Mouse (Mus musculus) forebrain, embryonic 15.5 days (tissue): ENCODE results near the gene Ablim1. TPM values are rescaled to one million over a fixed set of nuclear protein-coding genes. Genes with fewer than 3 reads are reported as not detected.

Experiments
- ATAC-seq: fragments of 200-750 bp; cut with Nextera tagmentation; replicated peaks from 2 replicates; pipeline ENCODE4 v1.8.0; 2017; ENCODE audit warnings: mild to moderate bottlenecking, moderate TSS enrichment, moderate library complexity
- H3K27ac ChIP-seq: fragments of 300-500 bp; sonication (generic); replicated peaks from 2 replicates; pipeline ENCODE4 v1.5.1; 2015; ENCODE audit warnings: mild to moderate bottlenecking, inconsistent platforms
- H3K27me3 ChIP-seq: fragments of 300-500 bp; sonication (generic); 2 replicates; pipeline ENCODE4 v1.6.1; 2015; ENCODE audit warnings: inconsistent platforms
- H3K36me3 ChIP-seq: fragments of 300-500 bp; sonication (generic); 2 replicates; pipeline ENCODE4 v1.6.1; 2015; ENCODE audit warnings: mild to moderate bottlenecking, inconsistent platforms
- H3K4me1 ChIP-seq: fragments of 300-500 bp; sonication (generic); 2 replicates; pipeline ENCODE4 v1.6.1; 2015; ENCODE audit warnings: inconsistent platforms
- H3K4me2 ChIP-seq: fragments of 300-500 bp; sonication (generic); replicated peaks from 2 replicates; pipeline ENCODE4 v1.6.1; 2015; ENCODE audit warnings: mild to moderate bottlenecking, inconsistent platforms
- H3K4me3 ChIP-seq: fragments of 300-500 bp; sonication (generic); 2 replicates; pipeline ENCODE4 v1.5.1; 2015; ENCODE audit warnings: mild to moderate bottlenecking, inconsistent platforms
- H3K9ac ChIP-seq: fragments of 300-500 bp; sonication (generic); replicated peaks from 2 replicates; pipeline ENCODE4 v1.6.1; 2015; ENCODE audit warnings: mild to moderate bottlenecking, inconsistent platforms
- H3K9me3 ChIP-seq: fragments of 300-500 bp; sonication (generic); 2 replicates; pipeline ENCODE4 v1.6.1; 2016; ENCODE audit warnings: inconsistent platforms
- WGBS: fragments of 180-500 bp; shearing (Covaris S2); methylation state at CpG from one replicate; pipeline ENCODE4 v1.1.7; 2015; ENCODE audit warnings: mixed read lengths; 5-methylcytosine and 5-hydroxymethylcytosine counted together
- polyA plus RNA-seq: library from polyadenylated mRNA; unstranded; fragments of >200 nt; fragmentation: Nextera tagmentation; extraction: Ambion mirVana; gene quantifications from 2 replicates; pipeline ENCODE4 v1.2.1, GENCODE M21; 2015

Gene Ablim1
- polyA plus RNA-seq, 1 experiment from 2014 or later, result 37.8 TPM

DNA sequence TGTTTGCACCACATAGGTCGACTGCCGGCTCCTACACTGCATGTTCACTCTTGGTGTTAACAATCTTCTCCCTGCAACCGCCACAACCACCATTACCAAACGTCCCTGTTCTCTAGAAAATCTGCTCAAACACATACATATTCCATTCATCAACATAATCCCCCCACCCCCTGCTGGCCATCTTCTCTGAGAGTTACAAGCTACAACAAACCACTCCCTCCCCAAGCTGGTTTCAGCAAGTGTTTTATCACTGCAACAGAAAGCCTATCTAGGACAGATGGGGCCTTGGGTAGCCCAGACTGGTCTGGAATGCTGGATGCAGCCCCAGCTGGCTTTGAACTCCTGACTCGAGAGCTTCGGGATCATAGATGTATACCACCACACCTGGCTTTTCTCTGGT, 42.5 kb upstream of the Ablim1 start:
- H3K9ac ChIP-seq, result no peak overlapping the region
- H3K4me3 ChIP-seq, result no peak overlapping the region
- no peak overlapping the region for H3K27ac ChIP-seq
- H3K36me3 ChIP-seq, result no peaks in the 10 kb centered on the region
- no peak for ATAC-seq
- peaks cover 17% of the 10 kb centered on the region for H3K4me1 ChIP-seq
- 80% methylated on average over 6 of the region's 6 CpGs for WGBS
- H3K4me2 ChIP-seq, result no peak overlapping the region
- no peaks in the 10 kb centered on the region for H3K27me3 ChIP-seq
- no peaks in the 10 kb centered on the region for H3K9me3 ChIP-seq

DNA sequence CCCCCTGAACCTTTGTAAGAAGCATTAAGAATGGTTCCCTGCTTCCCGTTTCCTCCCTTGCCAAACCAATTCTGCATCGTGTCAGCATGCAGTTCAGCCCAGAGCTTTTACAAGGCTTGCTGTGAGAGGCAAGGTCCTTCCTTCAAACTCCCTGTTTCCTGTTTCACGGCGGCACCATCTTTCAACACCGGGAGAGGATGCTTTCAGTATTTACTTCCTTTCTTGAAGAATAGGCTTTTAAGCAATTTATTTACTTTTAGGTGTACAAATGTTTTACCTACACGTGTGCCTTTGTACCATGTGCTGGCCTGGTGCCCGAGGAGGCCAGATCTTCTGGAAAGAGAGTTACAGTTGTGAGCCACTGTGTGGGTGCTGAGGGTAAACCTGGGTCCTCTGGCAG, 41.6 kb upstream of the Ablim1 start:
- H3K27ac ChIP-seq, result no peak overlapping the region
- WGBS, result 83% methylated on average over 7 of the region's 7 CpGs
- no peak overlapping the region for H3K4me2 ChIP-seq
- ATAC-seq, result no peak
- no peaks in the 10 kb centered on the region for H3K27me3 ChIP-seq
- H3K4me3 ChIP-seq, result no peak overlapping the region
- no peak overlapping the region for H3K9ac ChIP-seq
- H3K36me3 ChIP-seq, result no peaks in the 10 kb centered on the region
- H3K4me1 ChIP-seq, result peaks cover 14% of the 10 kb centered on the region
- H3K9me3 ChIP-seq, result no peaks in the 10 kb centered on the region

DNA sequence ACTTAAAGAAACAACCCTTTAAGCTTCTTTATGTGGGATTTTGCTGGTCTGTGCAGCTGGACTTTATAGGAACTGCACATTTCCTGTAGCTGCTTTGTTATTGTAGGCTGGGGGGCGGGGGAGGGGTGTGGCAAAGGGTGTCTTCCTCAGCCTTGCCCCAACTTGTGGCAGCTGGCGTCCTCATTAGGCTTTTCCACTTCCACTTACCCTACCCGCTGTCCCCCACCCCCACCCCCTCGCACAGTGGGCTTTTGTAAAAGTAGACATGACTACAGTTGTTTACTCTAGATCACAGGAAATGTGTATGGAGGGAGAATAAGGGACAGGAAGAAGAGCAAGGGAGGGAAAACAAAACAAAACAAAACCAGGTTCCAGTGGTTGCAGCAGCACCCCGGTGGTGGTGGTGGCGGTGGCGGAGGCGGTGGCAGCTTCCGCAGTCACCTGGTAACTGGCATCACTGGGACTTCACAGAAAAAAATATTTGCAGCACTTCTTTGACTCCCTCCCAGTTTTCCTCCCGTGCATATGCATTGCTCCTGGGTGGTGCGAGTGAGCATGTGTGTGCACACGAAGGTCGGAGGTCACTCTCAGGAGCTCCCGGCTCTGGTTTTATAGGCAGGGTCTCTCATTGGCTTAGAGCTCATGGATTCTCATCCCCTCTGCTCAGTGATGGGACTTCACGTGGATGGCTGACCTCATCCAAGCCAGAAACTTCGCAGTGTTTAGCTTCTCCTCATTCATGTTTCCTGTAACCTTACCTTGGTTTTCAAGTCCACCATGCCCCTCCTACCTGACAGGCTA, 40.9 kb upstream of the Ablim1 start:
- Histone ChIP-seq H3K4me3 (no peak overlapping the region), H3K9me3 (no peaks in the 10 kb centered on the region), H3K4me1 (peaks cover 14% of the 10 kb centered on the region), H3K4me2 (no peak overlapping the region), H3K36me3 (no peaks in the 10 kb centered on the region), H3K27ac (no peak overlapping the region), H3K9ac (no peak overlapping the region), H3K27me3 (no peaks in the 10 kb centered on the region)
- WGBS, result 80% methylated on average over 16 of the region's 16 CpGs
- ATAC-seq, result no peak

DNA sequence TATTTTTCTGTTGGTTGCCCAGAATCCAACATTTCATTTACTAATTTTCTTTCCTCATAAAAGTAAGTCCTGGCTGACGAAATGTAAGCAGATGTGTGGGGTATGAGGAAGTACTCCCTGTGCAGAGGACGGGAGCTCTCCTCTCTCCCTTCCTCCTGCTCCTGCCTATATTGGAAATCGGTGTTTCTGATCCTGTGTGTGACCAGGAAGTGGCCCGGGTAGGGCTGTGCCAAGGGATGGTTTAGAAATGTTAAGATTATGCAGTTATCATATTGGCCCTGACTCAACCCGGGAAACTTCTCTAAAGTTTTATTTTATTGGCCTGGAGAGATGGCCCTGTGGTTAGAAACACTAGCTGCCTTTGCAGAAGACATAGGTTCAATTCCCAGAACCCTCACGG, 40.0 kb upstream of the Ablim1 start:
- H3K36me3 ChIP-seq, result no peaks in the 10 kb centered on the region
- 87% methylated on average over 6 of the region's 6 CpGs for WGBS
- no peaks in the 10 kb centered on the region for H3K9me3 ChIP-seq
- H3K4me1 ChIP-seq, result peaks cover 8% of the 10 kb centered on the region
- H3K4me2 ChIP-seq, result no peak overlapping the region
- H3K9ac ChIP-seq, result no peak overlapping the region
- no peaks in the 10 kb centered on the region for H3K27me3 ChIP-seq
- H3K27ac ChIP-seq, result no peak overlapping the region
- no peak overlapping the region for H3K4me3 ChIP-seq
- no peak for ATAC-seq

DNA sequence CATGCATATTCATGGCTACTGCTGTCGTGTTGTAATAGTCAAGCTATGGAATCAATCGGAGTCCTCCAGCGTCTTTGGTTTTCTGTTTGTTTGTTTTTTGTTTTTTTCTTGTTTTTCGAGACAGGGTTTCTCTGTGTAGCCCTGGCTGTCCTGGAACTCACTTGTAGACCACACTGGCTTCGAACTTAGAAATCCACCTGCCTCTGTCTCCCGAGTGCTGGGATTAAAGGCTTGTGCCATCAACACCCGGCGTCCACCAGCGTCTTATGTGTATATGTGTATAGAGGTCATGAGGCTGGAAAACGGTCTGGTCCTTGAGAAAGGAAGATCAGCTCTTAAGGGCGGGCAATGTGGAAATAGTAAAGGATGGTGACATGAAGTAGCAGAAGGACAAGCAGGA, 39.3 kb upstream of the Ablim1 start:
- Histone ChIP-seq H3K36me3 (no peaks in the 10 kb centered on the region), H3K27ac (no peak overlapping the region), H3K27me3 (no peaks in the 10 kb centered on the region), H3K4me1 (peaks cover 3% of the 10 kb centered on the region; the same call in 1 of the 2 replicates), H3K9me3 (no peaks in the 10 kb centered on the region), H3K4me2 (no peak overlapping the region), H3K4me3 (no peak overlapping the region), H3K9ac (no peak overlapping the region)
- no peak for ATAC-seq
- WGBS, result 82% methylated on average over 11 of the region's 11 CpGs

DNA sequence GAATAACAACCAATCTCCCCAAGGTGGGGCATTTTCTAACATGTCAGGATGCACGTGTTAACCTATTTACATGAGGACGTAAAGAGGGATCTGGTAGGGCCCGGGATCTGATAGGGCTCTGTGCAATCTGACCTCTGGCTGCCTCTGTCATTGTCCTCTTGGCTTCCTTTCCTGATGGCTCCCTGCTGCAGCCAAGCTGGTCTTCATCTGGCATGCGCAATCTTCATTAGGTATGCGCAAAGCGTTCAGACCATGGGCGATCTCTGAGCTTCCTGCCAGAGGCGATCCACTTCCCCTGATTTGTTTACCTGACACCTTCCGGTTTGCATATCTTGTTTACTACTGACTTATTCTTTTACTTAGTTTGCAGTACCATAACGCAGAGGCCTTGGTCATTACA, 38.5 kb upstream of the Ablim1 start:
- Histone ChIP-seq H3K36me3 (no peaks in the 10 kb centered on the region), H3K4me1 (no peaks in the 10 kb centered on the region), H3K4me2 (no peak overlapping the region), H3K27me3 (no peaks in the 10 kb centered on the region), H3K9me3 (no peaks in the 10 kb centered on the region), H3K4me3 (no peak overlapping the region), H3K27ac (no peak overlapping the region), H3K9ac (no peak overlapping the region)
- WGBS, result 82% methylated on average over 10 of the region's 10 CpGs
- ATAC-seq, result no peak

DNA sequence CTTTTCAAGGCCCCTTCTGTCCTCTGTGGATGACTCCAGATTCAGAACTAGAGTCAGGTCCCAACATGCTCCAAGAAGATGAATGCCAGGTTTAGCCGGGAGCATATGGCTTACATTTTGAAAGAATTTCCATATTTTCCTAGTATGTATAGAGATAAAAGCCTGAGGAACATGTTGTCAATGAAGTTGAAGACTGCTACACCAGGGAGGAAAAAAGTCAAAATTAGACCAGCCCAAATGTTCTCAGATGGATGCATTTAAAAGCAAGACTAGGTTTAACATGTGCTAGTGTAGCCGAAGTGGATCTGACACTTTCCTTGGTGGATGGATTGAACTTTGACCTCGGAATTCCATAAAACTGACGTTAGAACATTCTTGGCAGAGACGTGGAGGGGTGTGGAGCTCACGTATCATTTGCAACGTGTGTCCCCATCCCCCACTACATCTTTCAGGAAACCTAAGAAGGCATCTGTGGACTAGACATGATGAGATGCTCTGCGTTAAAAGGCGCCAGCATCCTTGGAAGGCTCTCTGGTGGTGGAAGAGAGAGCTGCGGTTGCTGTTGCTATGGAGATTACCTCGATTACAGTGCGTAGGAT, 37.7 kb upstream of the Ablim1 start:
- no peak for ATAC-seq
- WGBS, result 84% methylated on average over 12 of the region's 12 CpGs
- Histone ChIP-seq H3K9me3 (no peaks in the 10 kb centered on the region), H3K4me1 (no peaks in the 10 kb centered on the region), H3K4me3 (no peak overlapping the region), H3K27ac (no peak overlapping the region; the same call in 1 of the 2 replicates), H3K27me3 (no peaks in the 10 kb centered on the region), H3K4me2 (no peak overlapping the region), H3K36me3 (no peaks in the 10 kb centered on the region), H3K9ac (no peak overlapping the region)

DNA sequence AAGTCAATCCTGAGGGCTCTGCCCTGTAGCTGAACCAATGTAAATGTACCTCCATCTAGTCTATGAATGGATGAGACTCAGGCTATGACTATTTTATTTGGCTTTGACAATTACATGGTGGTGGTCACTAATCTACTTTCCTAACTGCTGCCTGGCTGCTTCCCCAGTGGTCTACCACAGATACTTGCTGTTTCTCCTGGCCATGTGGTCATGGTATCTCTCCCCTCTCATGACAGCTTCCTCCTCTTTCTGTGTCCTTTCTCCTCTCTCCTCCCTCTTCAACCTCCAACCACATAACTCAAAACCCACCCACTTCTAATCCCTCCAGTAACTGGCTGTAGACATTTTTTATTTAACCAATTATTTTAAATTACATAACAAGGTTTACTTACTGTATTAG, 34.4 kb upstream of the Ablim1 start:
- H3K27me3 ChIP-seq, result no peaks in the 10 kb centered on the region
- H3K4me2 ChIP-seq, result no peak overlapping the region
- no peak overlapping the region for H3K4me3 ChIP-seq

DNA sequence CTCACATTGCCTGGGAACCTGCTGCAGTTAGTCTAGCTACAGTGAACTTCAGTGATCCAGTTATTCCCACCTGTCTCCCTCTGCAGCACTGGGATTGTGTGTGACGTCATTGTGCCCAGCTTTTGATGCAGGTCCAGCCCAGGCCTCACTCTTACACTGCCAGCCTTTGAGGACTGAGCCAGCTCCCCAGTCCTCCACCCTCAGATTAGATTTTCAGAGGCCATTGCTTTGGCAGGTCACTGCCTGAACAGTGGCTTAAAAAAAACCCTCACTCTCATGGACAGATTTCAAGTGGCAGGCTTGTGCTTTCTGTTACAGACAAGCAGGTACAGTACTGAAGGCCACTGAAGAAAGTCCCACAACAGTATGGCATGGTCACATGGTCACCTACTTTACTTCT, 30.0 kb upstream of the Ablim1 start:
- Histone ChIP-seq H3K4me3 (no peak overlapping the region), H3K9me3 (0 out of 2 replicates have a peak, but pooled peaks cover 4% of the 10 kb centered on the region), H3K9ac (no peak overlapping the region), H3K4me2 (no peak overlapping the region), H3K27ac (no peak overlapping the region), H3K27me3 (no peaks in the 10 kb centered on the region), H3K36me3 (no peaks in the 10 kb centered on the region), H3K4me1 (no peaks in the 10 kb centered on the region)
- ATAC-seq, result no peak
- WGBS, result 65% methylated on average over 1 of the region's 1 CpGs

More for the DNA sequence above, 34.4 kb upstream of the Ablim1 start:
- Histone ChIP-seq H3K36me3 (no peaks in the 10 kb centered on the region), H3K27ac (no peak overlapping the region), H3K9ac (no peak overlapping the region), H3K9me3 (0 out of 2 replicates have a peak, but pooled peaks cover 4% of the 10 kb centered on the region), H3K4me1 (no peaks in the 10 kb centered on the region)
- no peak for ATAC-seq

DNA sequence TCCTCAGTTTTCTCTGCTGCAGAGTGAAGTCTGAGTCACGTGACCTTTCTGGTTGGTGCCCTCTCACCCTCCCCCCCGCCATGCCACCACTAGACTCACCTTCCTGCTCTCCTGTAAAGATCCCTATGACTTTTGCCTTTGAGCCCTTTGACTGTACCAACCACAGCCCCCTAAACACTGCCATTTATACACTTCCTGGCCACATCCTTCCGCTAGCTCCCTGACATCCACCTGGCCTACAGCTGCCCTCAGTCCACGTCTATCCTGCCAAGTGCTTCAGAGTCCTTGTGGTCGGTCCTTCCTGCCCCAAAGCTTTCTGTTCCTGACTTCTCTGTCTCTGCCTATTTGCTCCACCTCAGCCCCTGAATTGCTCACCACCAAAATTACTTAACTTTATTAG, 29.1 kb upstream of the Ablim1 start:
- Histone ChIP-seq H3K27me3 (no peaks in the 10 kb centered on the region), H3K9me3 (0 out of 2 replicates have a peak, but pooled peaks cover 4% of the 10 kb centered on the region), H3K27ac (no peak overlapping the region), H3K4me1 (no peaks in the 10 kb centered on the region), H3K36me3 (no peaks in the 10 kb centered on the region), H3K4me3 (no peak overlapping the region), H3K9ac (no peak overlapping the region), H3K4me2 (no peak overlapping the region)
- ATAC-seq, result no peak
- 89% methylated on average over 5 of the region's 5 CpGs for WGBS

DNA sequence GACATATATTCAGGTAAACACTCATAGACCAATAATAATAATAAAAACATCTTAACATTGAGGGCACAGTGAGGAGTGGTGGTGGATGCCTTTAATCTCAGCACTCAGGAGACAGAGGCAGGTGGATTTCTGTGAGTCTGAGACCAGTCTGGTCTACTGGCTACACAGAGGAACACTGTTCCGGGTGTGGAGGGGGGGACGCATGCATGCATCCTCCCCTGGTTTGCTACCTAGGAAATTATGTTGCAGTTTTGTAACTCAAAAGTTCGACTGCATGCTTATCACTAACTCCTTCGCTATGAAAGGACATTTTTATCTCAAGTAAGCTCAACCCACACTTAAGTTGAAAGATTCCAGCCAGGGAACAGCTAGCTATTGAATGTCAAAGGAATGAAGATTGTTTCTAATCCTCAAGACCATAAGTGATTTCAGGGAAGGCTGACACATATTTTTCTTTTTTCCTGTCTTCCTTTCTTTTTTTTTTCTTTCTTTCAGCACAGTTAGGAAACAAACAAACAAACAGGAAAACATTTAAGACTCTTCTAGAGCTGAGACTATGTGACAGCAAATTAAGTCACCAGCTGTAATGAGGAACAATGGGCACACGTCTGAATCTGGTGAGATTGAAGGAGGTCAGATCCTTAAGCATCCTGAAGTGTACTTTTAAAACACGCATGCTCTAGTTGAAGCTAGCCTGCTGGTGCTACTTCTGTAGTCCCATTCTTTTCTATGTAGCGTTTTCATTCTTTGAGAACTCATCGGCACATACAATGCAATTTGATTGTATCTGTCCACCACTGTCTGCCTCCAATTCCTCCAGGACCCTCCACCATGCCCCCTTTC, 26.4 kb upstream of the Ablim1 start:
- Histone ChIP-seq H3K9ac (no peak overlapping the region), H3K4me1 (no peaks in the 10 kb centered on the region), H3K4me3 (no peak overlapping the region), H3K27me3 (no peaks in the 10 kb centered on the region), H3K9me3 (0 out of 2 replicates have a peak, but pooled peaks cover 2% of the 10 kb centered on the region), H3K4me2 (no peak overlapping the region), H3K36me3 (no peaks in the 10 kb centered on the region), H3K27ac (no peak overlapping the region)
- no peak for ATAC-seq
- 79% methylated on average over 8 of the region's 8 CpGs for WGBS

DNA sequence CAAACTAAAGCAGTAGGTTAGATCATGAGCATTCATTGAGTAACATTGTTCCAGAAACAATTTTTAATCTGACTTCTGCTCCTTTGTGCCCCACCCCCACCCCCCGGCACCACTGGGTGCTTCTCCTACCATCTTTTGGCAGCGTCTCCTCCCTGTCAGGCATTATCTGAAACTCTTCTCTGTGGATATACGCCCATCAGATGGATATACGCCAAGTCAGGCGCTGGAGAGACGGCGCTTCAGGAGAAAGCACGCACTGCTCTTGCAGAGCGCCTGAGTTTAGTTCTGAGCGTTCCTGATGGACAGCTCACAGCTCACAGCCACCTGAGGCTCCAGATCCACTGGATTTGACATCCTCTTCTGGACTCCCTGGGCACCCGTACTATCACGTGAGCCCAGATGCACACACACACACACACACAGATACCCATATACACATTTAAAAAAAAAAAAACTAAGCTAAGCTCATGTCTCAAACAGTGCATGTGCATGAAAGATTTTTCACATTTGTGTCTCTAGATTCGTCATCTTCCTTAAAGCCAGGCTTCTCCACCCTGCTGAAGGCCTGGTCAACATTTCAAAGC, 24.7 kb upstream of the Ablim1 start:
- Histone ChIP-seq H3K4me3 (no peak overlapping the region), H3K36me3 (no peaks in the 10 kb centered on the region), H3K9ac (no peak overlapping the region), H3K4me1 (no peaks in the 10 kb centered on the region; the same call in 1 of the 2 replicates), H3K9me3 (no peaks in the 10 kb centered on the region), H3K4me2 (no peak overlapping the region), H3K27ac (no peak overlapping the region), H3K27me3 (no peaks in the 10 kb centered on the region)
- 72% methylated on average over 13 of the region's 13 CpGs for WGBS
- no peak for ATAC-seq
